Comparison of ENCODE assay signal across 8 mouse cellular contexts in genomic region chr6:89235416-89236075, GRCm38 (mm10).
DNase-seq lines count a peak whose midpoint lies in the region; ATAC-seq and TF ChIP-seq lines count a peak whose summit lies in the region.

No protein-coding gene starts in this region.

- TF ChIP-seq CTCF in cerebellum, adult 2 months (IDR thresholded peaks at IDR 0.05; ENCODE audit: borderline replicate concordance, insufficient read depth, low read depth, low read length) = no peak
- no peak for TF ChIP-seq CTCF in lung, postnatal 0 days (IDR thresholded peaks at IDR 0.05)

- H3K4me3 ChIP-seq in cerebellum, adult 2 months (replicated peaks; ENCODE audit: insufficient read depth, low read depth, low read length) = no peak overlapping the region
- H3K4me3 ChIP-seq in lung, postnatal 0 days (ENCODE audit: low read depth, low read length) = no peak overlapping the region
- H3K4me3 ChIP-seq in forebrain, embryonic 14.5 days (ENCODE audit: low read depth, low read length) = peak overlapping the region; percentile 8; the same call in 1 of the 2 replicates
- peak overlapping the region; percentile 35 for H3K4me3 ChIP-seq in limb, embryonic 10.5 days
- H3K4me3 ChIP-seq in stomach, embryonic 15.5 days (replicated peaks) = no peak overlapping the region

- no peak overlapping the region for H3K9ac ChIP-seq in lung, postnatal 0 days (replicated peaks; ENCODE audit: low read depth)
- H3K9ac ChIP-seq in forebrain, embryonic 14.5 days (ENCODE audit: low read length) = peak overlapping the region; percentile 48; the same call in 1 of the 2 replicates
- no peak overlapping the region for H3K9ac ChIP-seq in stomach, embryonic 15.5 days

- no peaks in the 10 kb centered on the region for H3K9me3 ChIP-seq in lung, postnatal 0 days (ENCODE audit: low read length)
- H3K9me3 ChIP-seq in forebrain, embryonic 14.5 days (replicated peaks; ENCODE audit: control insufficient read depth, low read length) = no peaks in the 10 kb centered on the region
- H3K9me3 ChIP-seq in limb, embryonic 10.5 days (replicated peaks) = no peaks in the 10 kb centered on the region
- H3K9me3 ChIP-seq in stomach, embryonic 15.5 days = no peaks in the 10 kb centered on the region

- TF ChIP-seq POLR2A in cerebellum, adult 2 months (IDR thresholded peaks at IDR 0.05; ENCODE audit: borderline replicate concordance, insufficient read depth, low read length) = no peak

- no peaks in the 10 kb centered on the region for H3K27me3 ChIP-seq in cerebellum, adult 2 months (ENCODE audit: control insufficient read depth, insufficient read depth, low read length)
- no peaks in the 10 kb centered on the region for H3K27me3 ChIP-seq in lung, postnatal 0 days (replicated peaks; ENCODE audit: insufficient read depth, low read length)
- no peaks in the 10 kb centered on the region for H3K27me3 ChIP-seq in forebrain, embryonic 14.5 days (replicated peaks; ENCODE audit: control insufficient read depth, insufficient read depth, low read length)
- peaks cover 40% of the 10 kb centered on the region for H3K27me3 ChIP-seq in limb, embryonic 10.5 days (ENCODE audit: low read depth, poor library complexity, severe bottlenecking)
- 0 out of 2 replicates have a peak, but pooled peaks cover 4% of the 10 kb centered on the region for H3K27me3 ChIP-seq in stomach, embryonic 15.5 days (replicated peaks)

- peaks cover 42% of the 10 kb centered on the region for H3K4me1 ChIP-seq in cerebellum, adult 2 months (ENCODE audit: control insufficient read depth, insufficient read depth, low read length)
- no peaks in the 10 kb centered on the region for H3K4me1 ChIP-seq in lung, postnatal 0 days (ENCODE audit: insufficient read depth, low read depth, low read length)
- peaks cover 18% of the 10 kb centered on the region for H3K4me1 ChIP-seq in forebrain, embryonic 14.5 days (ENCODE audit: control insufficient read depth, insufficient read depth, low read length)
- peaks cover 24% of the 10 kb centered on the region for H3K4me1 ChIP-seq in limb, embryonic 10.5 days
- H3K4me1 ChIP-seq in stomach, embryonic 15.5 days = peaks cover 8% of the 10 kb centered on the region

- no peak for TF ChIP-seq EP300 in lung, postnatal 0 days (IDR thresholded peaks at IDR 0.05)

- H3K36me3 ChIP-seq in lung, postnatal 0 days (ENCODE audit: insufficient read depth, low read length) = no peaks in the 10 kb centered on the region
- H3K36me3 ChIP-seq in forebrain, embryonic 14.5 days (ENCODE audit: control insufficient read depth, insufficient read depth, low read length) = no peaks in the 10 kb centered on the region
- H3K36me3 ChIP-seq in limb, embryonic 10.5 days = no peaks in the 10 kb centered on the region
- H3K36me3 ChIP-seq in stomach, embryonic 15.5 days = no peaks in the 10 kb centered on the region

- H3K27ac ChIP-seq in cerebellum, adult 2 months (ENCODE audit: insufficient read depth, low read length) = no peak overlapping the region
- no peak overlapping the region for H3K27ac ChIP-seq in lung, postnatal 0 days (ENCODE audit: low read length)
- peak overlapping the region; percentile 70 for H3K27ac ChIP-seq in forebrain, embryonic 14.5 days (ENCODE audit: low read depth, low read length)
- H3K27ac ChIP-seq in limb, embryonic 10.5 days = no peak overlapping the region
- H3K27ac ChIP-seq in stomach, embryonic 15.5 days = no peak overlapping the region

- 23% methylated on average over 27 of the region's 27 CpGs for WGBS in cerebellum, adult 2 months
- WGBS in lung, postnatal 0 days = 23% methylated on average over 27 of the region's 27 CpGs
- WGBS in forebrain, embryonic 14.5 days = 15% methylated on average over 27 of the region's 27 CpGs
- 13% methylated on average over 27 of the region's 27 CpGs for WGBS in limb, embryonic 10.5 days
- WGBS in stomach, embryonic 15.5 days = 24% methylated on average over 27 of the region's 27 CpGs

- 0 out of 2 replicates have a peak overlapping the region, but pooled peaks have one; percentile 25 for H3K4me2 ChIP-seq in lung, postnatal 0 days (replicated peaks; ENCODE audit: low read depth, low read length)
- H3K4me2 ChIP-seq in forebrain, embryonic 14.5 days (ENCODE audit: low read length) = peak overlapping the region; percentile 48
- H3K4me2 ChIP-seq in stomach, embryonic 15.5 days = peak overlapping the region; percentile 27

- ATAC-seq in lung, postnatal 0 days = no peak
- ATAC-seq in forebrain, embryonic 14.5 days = peak; percentile 38
- no peak for ATAC-seq in stomach, embryonic 15.5 days (ENCODE audit: insufficient read depth, low FRiP score, low read depth)

- DNase-seq in cerebellum, adult 2 months = peak; percentile 33 to 46
- no peak for DNase-seq in cerebellum, adult 9-10 months
- DNase-seq in lung, postnatal 0 days (ENCODE audit: low spot score) = peak; percentile 7
- DNase-seq in lung, postnatal 25 days (ENCODE audit: low spot score) = no peak
- DNase-seq in forebrain, embryonic 14.5 days (ENCODE audit: low spot score) = peak; percentile 74
- peak; percentile 42 for DNase-seq in limb, embryonic 10.5 days (ENCODE audit: low spot score)
- DNase-seq in natural killer cell, adult 2 months (ENCODE audit: low spot score in 2 of 2) = no peak

Comparison
In these comparisons a context has a peak if more than half of its experiments do, and no peak if none do; other contexts are left out.
1. DNase-seq: peak in cerebellum, adult 2 months (2 of 2), lung, postnatal 0 days (single experiment), forebrain, embryonic 14.5 days (single experiment) and limb, embryonic 10.5 days (single experiment); none in cerebellum, adult 9-10 months (single experiment), lung, postnatal 25 days (single experiment) and natural killer cell, adult 2 months (0 of 2).
2. H3K4me3 ChIP-seq: peak in forebrain, embryonic 14.5 days (single experiment) and limb, embryonic 10.5 days (single experiment); none in cerebellum, adult 2 months (single experiment), lung, postnatal 0 days (single experiment) and stomach, embryonic 15.5 days (single experiment).
3. Peak in every context shown above with its lines, with median percentiles within 50 percentile points of each other: H3K4me2 ChIP-seq.